Mouse (Mus musculus): ENCODE results near the gene BC028528.
"Not testable (repeated sequence)": the region's sequence is repeated elsewhere in the genome, so short reads cannot be mapped to it uniquely, and the experiment has no call there.

BC028528 gene

GRCm38 (mm10) chr3:95905146-95905939 is 13.5 kb upstream of the BC028528 start:
- no peak for DNase-seq (ENCODE audit: low spot score in 2 of 2)

- no peak for DNase-seq (ENCODE audit: low spot score in 2 of 2)
These were observed 12.8 kb upstream of the BC028528 start, which contains the start of gene Car14 for GRCm38 (mm10) chr3:95904568-95904967. Car14 (minus strand) TSS chr3:95904691.

GRCm38 (mm10) chr3:95903753-95904502 is 12.1 kb upstream of the BC028528 start:
- DNase-seq (ENCODE audit: low spot score in 2 of 2), result no peak

- no peak for DNase-seq (ENCODE audit: low spot score in 2 of 2)
These were observed 10.8 kb upstream of the BC028528 start for GRCm38 (mm10) chr3:95902643-95903042.

- no peak for DNase-seq (ENCODE audit: low spot score in 2 of 2)
These were observed 10.5 kb upstream of the BC028528 start for GRCm38 (mm10) chr3:95902373-95902625.

- DNase-seq (ENCODE audit: low spot score in 2 of 2), result no peak
These were observed 10.0 kb upstream of the BC028528 start for GRCm38 (mm10) chr3:95901616-95902372.

GRCm38 (mm10) chr3:95899800-95900524 is 8.2 kb upstream of the BC028528 start:
- no peak for DNase-seq (ENCODE audit: low spot score in 2 of 2)

- DNase-seq (ENCODE audit: low spot score in 2 of 2), result not testable (repeated sequence)
These were observed 3.7 kb upstream of the BC028528 start for GRCm38 (mm10) chr3:95895501-95895900.

GRCm38 (mm10) chr3:95894317-95895160 is 2.7 kb upstream of the BC028528 start:
- DNase-seq (ENCODE audit: low spot score in 2 of 2), result peak; percentile 62 to 72

GRCm38 (mm10) chr3:95893606-95894316 is 2.0 kb upstream of the BC028528 start, which contains the start of gene Aph1a:
Aph1a (plus strand) TSS chr3:95893969.
- DNase-seq (ENCODE audit: low spot score in 2 of 2), result peak; percentile 98 to 99

GRCm38 (mm10) chr3:95893126-95893525 is 1.3 kb upstream of the BC028528 start:
- DNase-seq (ENCODE audit: low spot score in 2 of 2), result no peak

- no peak for DNase-seq (ENCODE audit: low spot score in 2 of 2)
These were observed 554 bp upstream of the BC028528 start for GRCm38 (mm10) chr3:95892066-95893052.

GRCm38 (mm10) chr3:95889664-95890063 is 2.1 kb downstream of the BC028528 start:
- no peak for DNase-seq (ENCODE audit: low spot score in 2 of 2)

GRCm38 (mm10) chr3:95887596-95887995 is 4.2 kb downstream of the BC028528 start:
- no peak for DNase-seq (ENCODE audit: low spot score in 2 of 2)

GRCm38 (mm10) chr3:95884400-95884799 is 7.4 kb downstream of the BC028528 start:
- DNase-seq (ENCODE audit: low spot score in 2 of 2), result no peak

- DNase-seq (ENCODE audit: low spot score in 2 of 2), result peak; percentile 79 to 86
These were observed 8.9 kb downstream of the BC028528 start for GRCm38 (mm10) chr3:95882816-95883425.

GRCm38 (mm10) chr3:95881979-95882815 is 9.6 kb downstream of the BC028528 start, which contains the start of gene Ciart:
Ciart (minus strand) TSS chr3:95882251.
- peak; percentile 98 to 99 for DNase-seq (ENCODE audit: low spot score in 2 of 2)

Data from right cerebral cortex, postnatal 10 days (tissue).